Mouse (Mus musculus): ENCODE results near the gene Phlpp1.

- TF ChIP-seq CTCF (IDR thresholded peaks at IDR 0.05; ENCODE audit: insufficient read depth, low read length) (no peak), POLR2A (IDR thresholded peaks at IDR 0.05; ENCODE audit: borderline replicate concordance, extremely low read depth, low read depth, low read length) (no peak)
These were observed 3.0 kb downstream of the Phlpp1 start for GRCm38 (mm10) chr1:106174598-106174997.

Measured in lung, adult 2 months (tissue).